Mouse (Mus musculus) embryonic fibroblast, embryonic 13.5 days (primary cell): ENCODE measurements around the gene Cfb. TPM values are rescaled to one million over a fixed set of nuclear protein-coding genes. Genes with fewer than 3 reads are reported as not detected.

ENCODE experiments used
- H3K27ac ChIP-seq: 2 replicates; pipeline ENCODE4 v1.5.1; 2012; ENCODE audit warnings: low read length, control low read depth, inconsistent platforms; ENCODE audit not compliant: insufficient read depth
- H3K4me1 ChIP-seq: 2 replicates; pipeline ENCODE4 v1.6.1; 2011; ENCODE audit warnings: low read length; ENCODE audit not compliant: control insufficient read depth, insufficient read depth
- H3K4me3 ChIP-seq: 2 replicates; pipeline ENCODE4 v1.5.1; 2011; ENCODE audit warnings: mild to moderate bottlenecking, control low read depth, low read length; ENCODE audit not compliant: insufficient read depth
- CTCF ChIP-seq: IDR thresholded peaks from 2 replicates; pipeline ENCODE4 v1.5.1; 2011; ENCODE audit warnings: mild to moderate bottlenecking, control low read depth, low read length, moderate library complexity, borderline replicate concordance; ENCODE audit not compliant: insufficient read depth
- POLR2A ChIP-seq: IDR thresholded peaks from 2 replicates; pipeline ENCODE4 v1.6.1; 2011; ENCODE audit warnings: low read depth, mild to moderate bottlenecking, control low read depth, low read length, moderate library complexity
- polyA plus RNA-seq: library from polyadenylated mRNA; stranded (reverse); fragments of >200 nt; gene quantifications from 2 replicates; pipeline ENCODE4 v1.2.4, GENCODE M21; 2011; ENCODE audit warnings: low read depth; ENCODE audit not compliant: missing spikeins, insufficient read length

The Cfb gene
- polyA plus RNA-seq, 1 experiment, result 0.26 TPM

GRCm38 (mm10) chr17:34897373-34898159, 35.2 kb upstream of the Cfb start:
- TF ChIP-seq POLR2A (no peak; the same call in 1 of the 2 replicates), CTCF (no peak)
- H3K27ac ChIP-seq, result peak overlapping the region; percentile 85
- peak overlapping the region; percentile 52 for H3K4me3 ChIP-seq
- H3K4me1 ChIP-seq, result no peaks in the 10 kb centered on the region

DNA sequence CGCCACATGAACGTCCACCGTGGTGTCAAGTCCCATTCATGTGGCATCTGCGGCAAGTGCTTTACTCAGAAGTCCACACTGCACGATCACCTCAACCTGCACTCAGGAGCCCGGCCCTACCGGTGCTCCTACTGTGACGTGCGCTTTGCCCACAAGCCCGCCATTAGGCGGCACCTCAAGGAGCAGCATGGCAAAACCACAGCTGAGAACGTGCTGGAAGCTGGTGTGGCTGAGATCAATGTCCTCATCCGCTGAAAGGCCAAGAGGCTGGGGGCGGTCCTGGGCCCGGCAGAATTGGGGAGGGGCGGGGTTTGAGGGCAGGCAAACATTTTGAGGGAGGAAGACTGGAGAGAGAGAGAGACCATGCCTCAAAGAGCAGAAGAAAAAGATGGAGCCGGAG, 34.0 kb upstream of the Cfb start:
- no peak for TF ChIP-seq POLR2A
- no peak for TF ChIP-seq CTCF
- Histone ChIP-seq H3K27ac (no peak overlapping the region), H3K4me1 (no peaks in the 10 kb centered on the region), H3K4me3 (no peak overlapping the region)

DNA sequence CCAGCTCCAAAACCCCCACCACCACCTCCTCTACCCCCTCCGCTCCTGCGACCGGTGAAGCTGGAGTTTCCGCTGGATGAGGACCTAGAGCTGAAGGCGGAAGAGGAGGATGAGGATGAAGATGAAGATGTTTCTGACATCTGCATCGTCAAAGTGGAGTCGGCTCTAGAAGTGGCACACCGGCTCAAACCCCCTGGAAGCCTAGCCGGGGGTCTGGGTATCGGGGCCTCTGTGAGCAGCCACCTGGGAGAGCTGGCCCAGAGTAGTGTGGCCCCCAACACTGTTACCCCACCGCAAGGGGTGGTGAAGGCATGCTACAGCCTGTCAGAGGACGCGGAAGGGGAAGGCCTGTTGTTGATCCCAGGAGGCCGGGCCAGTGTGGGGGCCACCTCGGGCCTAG, 33.4 kb upstream of the Cfb start:
- no peak overlapping the region for H3K4me3 ChIP-seq
- no peaks in the 10 kb centered on the region for H3K4me1 ChIP-seq
- no peak for TF ChIP-seq CTCF
- TF ChIP-seq POLR2A, result no peak
- no peak overlapping the region for H3K27ac ChIP-seq

DNA sequence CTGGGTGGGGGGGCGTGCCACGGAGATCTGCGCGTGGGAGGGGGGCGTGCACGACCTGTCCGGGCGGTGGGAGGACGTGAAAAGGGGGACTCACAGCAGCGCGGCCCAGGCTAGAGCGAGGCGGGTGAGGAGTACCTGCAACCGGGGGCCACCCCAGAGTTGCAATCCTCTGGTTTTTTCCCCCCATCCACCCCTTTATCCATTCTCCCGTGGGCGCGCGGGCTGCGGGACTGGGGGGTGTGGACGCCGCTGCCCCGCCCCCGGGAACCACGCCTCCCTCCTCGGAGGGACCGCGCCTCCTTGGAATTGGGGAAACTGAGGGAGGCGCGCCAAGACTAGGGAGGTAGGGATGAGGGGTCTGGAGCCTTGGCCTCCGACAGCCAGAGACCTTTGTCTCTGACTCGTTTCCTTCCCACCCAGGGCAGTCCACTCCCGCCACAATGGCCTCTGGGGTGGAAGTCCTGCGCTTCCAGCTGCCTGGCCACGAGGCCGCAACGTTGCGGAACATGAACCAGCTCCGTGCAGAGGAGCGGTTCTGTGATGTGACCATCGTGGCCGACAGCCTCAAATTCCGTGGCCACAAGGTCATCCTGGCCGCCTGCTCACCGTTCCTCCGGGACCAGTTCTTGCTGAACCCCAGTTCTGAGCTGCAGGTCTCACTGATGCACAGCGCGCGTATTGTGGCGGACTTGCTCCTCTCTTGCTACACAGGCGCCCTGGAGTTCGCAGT, 32.6 kb upstream of the Cfb start:
- H3K4me3 ChIP-seq, result peak overlapping the region; percentile 49
- peak overlapping the region; percentile 9; the same call in 1 of the 2 replicates for H3K27ac ChIP-seq
- H3K4me1 ChIP-seq, result no peaks in the 10 kb centered on the region
- TF ChIP-seq POLR2A (peak; percentile 45; the same call in 1 of the 2 replicates), CTCF (no peak)

DNA sequence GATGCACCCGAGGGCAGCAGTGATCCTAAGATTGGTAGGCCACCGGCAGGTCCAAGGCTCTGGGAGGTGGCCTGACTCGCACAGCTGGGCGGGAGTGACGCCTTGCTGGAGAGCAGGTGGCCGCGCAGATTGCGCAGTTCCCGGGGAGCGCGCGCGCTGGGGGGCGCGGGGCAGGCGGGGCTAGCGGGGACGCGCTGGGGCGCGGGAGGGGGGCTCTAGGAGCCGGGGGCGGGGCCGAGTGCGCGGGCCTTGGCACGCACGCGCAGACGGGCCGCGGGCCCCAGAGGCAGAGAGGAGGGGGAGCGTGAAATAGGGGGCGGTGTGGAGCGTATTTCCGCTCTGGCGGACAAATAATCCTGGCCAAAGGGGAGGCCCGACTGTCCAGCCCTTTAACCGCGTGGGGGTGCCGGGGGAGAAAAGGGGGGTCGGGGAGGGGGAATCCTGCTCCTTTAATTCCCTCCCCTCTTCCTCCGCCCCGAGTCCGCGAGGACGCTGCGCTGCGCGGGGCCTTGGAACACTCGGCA, 31.8 kb upstream of the Cfb start:
- H3K4me1 ChIP-seq, result no peaks in the 10 kb centered on the region
- TF ChIP-seq POLR2A (peak; percentile 71), CTCF (no peak)
- peak overlapping the region; percentile 14; the same call in 1 of the 2 replicates for H3K27ac ChIP-seq
- H3K4me3 ChIP-seq, result peak overlapping the region; percentile 6; the same call in 1 of the 2 replicates

GRCm38 (mm10) chr17:34893072-34893824, 30.9 kb upstream of the Cfb start:
- H3K4me3 ChIP-seq, result no peak overlapping the region
- peak overlapping the region; percentile 14; the same call in 1 of the 2 replicates for H3K27ac ChIP-seq

GRCm38 (mm10) chr17:34891377-34891776, 29.1 kb upstream of the Cfb start:
- TF ChIP-seq CTCF (no peak), POLR2A (no peak)
- Histone ChIP-seq H3K4me3 (no peak overlapping the region), H3K4me1 (0 out of 2 replicates have a peak, but pooled peaks cover 3% of the 10 kb centered on the region), H3K27ac (no peak overlapping the region)

More at GRCm38 (mm10) chr17:34893072-34893824, 30.9 kb upstream of the Cfb start:
- H3K4me1 ChIP-seq, result no peaks in the 10 kb centered on the region
- no peak for TF ChIP-seq POLR2A
- no peak for TF ChIP-seq CTCF

- Histone ChIP-seq H3K4me1 (peaks cover 9% of the 10 kb centered on the region), H3K4me3 (no peak overlapping the region), H3K27ac (no peak overlapping the region)
- TF ChIP-seq CTCF, result no peak
These were observed 27.9 kb upstream of the Cfb start for GRCm38 (mm10) chr17:34890074-34890743.

DNA sequence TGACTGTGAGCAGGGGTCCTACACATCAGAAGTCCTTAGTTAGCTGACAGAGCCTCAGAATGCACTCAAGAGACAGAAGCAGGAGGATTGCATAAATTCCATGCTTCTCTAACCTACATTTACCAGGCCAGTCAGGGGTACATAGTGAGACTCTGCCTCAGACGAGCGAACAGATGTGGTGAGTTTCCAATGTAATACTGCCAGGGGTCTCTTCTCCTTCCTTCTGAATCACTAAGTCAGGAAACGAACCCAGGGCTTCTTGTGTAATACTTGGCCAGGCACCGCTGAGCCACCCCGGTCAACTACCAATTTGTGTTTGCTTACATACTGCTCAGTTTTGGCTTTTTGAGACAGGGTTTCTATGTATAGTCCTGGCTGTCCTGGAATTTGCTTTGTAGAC, 25.6 kb upstream of the Cfb start:
- H3K27ac ChIP-seq, result no peak overlapping the region
- TF ChIP-seq POLR2A, result no peak
- H3K4me3 ChIP-seq, result no peak overlapping the region
- peaks cover 13% of the 10 kb centered on the region for H3K4me1 ChIP-seq

GRCm38 (mm10) chr17:34885615-34886014, 23.3 kb upstream of the Cfb start:
- TF ChIP-seq CTCF, result no peak
- TF ChIP-seq POLR2A, result no peak
- H3K4me1 ChIP-seq, result peaks cover 17% of the 10 kb centered on the region
- H3K27ac ChIP-seq, result peak overlapping the region; percentile 72; the same call in 1 of the 2 replicates
- H3K4me3 ChIP-seq, result no peak overlapping the region
